Mouse (Mus musculus) B cell, adult (primary cell): Measurements from ENCODE around the gene Dhx32. TPM values are rescaled to one million over a fixed set of nuclear protein-coding genes. Genes with fewer than 3 reads are reported as not detected.

Experiments
- total RNA-seq: library from RNA; stranded (reverse); gene quantifications from 4 replicates; pipeline ENCODE4 v1.2.4, GENCODE M21; 2023; ENCODE audit not compliant: inconsistent age

The Dhx32 gene
- total RNA-seq: 16.1 to 20.5 TPM (median 19.1 TPM) in 4 replicates

DNA sequence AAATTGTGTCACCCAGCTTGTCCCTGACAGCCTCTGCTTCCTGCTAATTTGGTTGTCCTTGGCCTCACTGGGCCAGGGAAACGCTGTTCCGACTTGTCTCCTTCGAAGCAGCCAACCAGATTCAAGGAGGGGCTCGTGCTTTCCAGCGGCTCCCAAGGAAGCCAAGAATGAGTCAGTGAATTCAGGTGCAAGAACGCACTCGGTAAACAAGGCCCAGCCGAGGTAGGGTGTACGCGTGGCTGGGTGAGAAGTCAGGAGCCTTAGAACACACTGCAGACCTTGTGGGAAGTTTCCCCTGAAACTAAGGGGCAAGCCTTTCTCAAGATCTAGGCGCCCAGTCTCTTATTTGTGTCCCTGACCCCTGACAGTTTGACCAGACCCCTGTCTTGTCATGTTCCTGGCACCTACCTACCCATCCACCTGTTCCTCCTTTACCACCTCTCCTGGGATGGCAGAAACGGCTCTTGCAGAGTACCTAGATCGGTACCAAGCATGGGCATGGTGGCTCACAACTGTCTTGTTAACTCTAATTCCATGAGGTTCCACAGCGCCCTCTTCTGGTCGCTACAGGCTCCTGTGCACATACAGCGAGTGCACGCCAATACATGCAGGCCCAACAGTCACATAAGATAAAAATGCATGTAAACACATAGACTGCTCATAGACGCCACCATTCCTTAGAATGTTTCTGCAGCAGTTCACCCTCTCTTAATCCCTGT is at the start of gene Dhx32:
Gene Dhx32 (minus strand): TSS at position 10 of the 719 bp plus-strand sequence.

DNA sequence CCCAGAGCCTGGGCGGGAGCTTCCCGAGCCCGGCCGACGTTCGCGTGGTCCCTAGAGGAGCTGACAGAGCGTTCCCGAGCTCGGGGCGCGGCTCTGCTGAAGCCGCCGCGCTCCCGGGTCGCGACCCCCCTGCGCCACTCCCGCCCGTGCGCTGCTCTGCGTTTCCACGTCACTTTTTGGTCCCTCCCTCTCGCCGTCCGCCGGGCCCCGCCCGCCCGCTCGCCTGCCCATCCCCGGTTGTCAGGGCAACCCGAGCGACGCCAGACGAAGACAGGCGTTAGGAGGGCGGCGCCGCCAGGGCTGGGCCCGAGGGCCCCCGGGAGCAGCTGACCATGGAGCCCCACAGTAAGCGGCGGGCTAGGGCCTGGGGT is 5.9 kb downstream of the Dhx32 start, which contains the start of gene Fank1:
Gene Fank1 (plus strand): TSS at position 236 of the 371 bp plus-strand sequence.

DNA sequence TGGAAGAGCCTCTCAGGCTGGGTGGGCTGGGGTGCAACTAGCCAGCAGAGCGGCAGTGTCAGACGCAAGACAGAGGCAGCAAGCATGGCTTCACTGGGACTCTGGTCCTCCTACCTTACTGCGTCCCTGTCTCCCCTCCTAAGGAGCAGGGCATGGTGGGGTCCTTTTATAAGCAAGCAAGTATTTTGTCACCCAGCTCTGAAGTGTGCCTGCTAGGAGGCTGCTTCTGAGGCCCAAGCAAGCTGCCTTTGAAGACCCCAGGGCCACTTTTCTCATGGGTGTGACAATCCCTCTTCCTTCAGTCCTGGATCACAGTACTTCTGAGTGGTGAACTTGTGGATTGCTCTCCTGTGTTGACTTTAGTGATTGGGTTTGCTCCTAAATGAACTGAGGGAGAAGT is 102.6 kb downstream of the Dhx32 start, which contains the start of gene Mmp21:
Gene Mmp21 (minus strand): TSS at position 101 of the 400 bp plus-strand sequence.

Other genes with a start within 250 kb of the Dhx32 start
- not detected in 4 replicates for gene Tex36, start 180.6 kb downstream of the Dhx32 start, total RNA-seq
- gene Edrf1, start 145.2 kb downstream of the Dhx32 start, total RNA-seq: 45.8 to 58.7 TPM (median 52.3 TPM) in 4 replicates
- gene Mmp21, start 102.7 kb downstream of the Dhx32 start, total RNA-seq: not detected in 4 replicates
- gene Bccip, start 73.4 kb downstream of the Dhx32 start, total RNA-seq: 62.1 to 71.0 TPM (median 66.5 TPM) in 4 replicates
- 10.1 to 15.5 TPM (median 13.2 TPM) in 4 replicates for gene Uros, start 72.7 kb downstream of the Dhx32 start, total RNA-seq
- gene Fank1, start 5.9 kb downstream of the Dhx32 start, total RNA-seq: not detected in 4 replicates